Mouse (Mus musculus) cerebellum, adult (tissue): Measurements from ENCODE around the gene Arhgap25.
"Not testable (repeated sequence)": the region's sequence is repeated elsewhere in the genome, so short reads cannot be mapped to it uniquely, and the experiment has no call there.

Experiments used
- ATAC-seq: cut with Nextera tagmentation; 2 replicates; pipeline ENCODE4 v1.9.2; 2017; ENCODE audit warnings: mild to moderate bottlenecking, moderate library complexity, mixed read lengths; ENCODE audit not compliant: insufficient number of reproducible peaks, low FRiP score, low TSS enrichment

Arhgap25 gene

GRCm38 (mm10) chr6:87532953-87533710 lies at the start of gene Arhgap25:
Gene Arhgap25 (minus strand): TSS chr6:87533259.
- no peak for ATAC-seq

- no peak for ATAC-seq
These were observed 49.4 kb upstream of the Arhgap25 start for GRCm38 (mm10) chr6:87582456-87582855.

GRCm38 (mm10) chr6:87581581-87581980 lies 48.5 kb upstream of the Arhgap25 start:
- ATAC-seq: no peak

- ATAC-seq: no peak
These were observed 48.0 kb upstream of the Arhgap25 start for GRCm38 (mm10) chr6:87581071-87581470.

- ATAC-seq: no peak
These were observed 45.2 kb upstream of the Arhgap25 start for GRCm38 (mm10) chr6:87578247-87578646.

GRCm38 (mm10) chr6:87576648-87577330 lies 43.7 kb upstream of the Arhgap25 start:
- no peak for ATAC-seq

- ATAC-seq: not testable (repeated sequence)
These were observed 38.8 kb upstream of the Arhgap25 start for GRCm38 (mm10) chr6:87571863-87572262.

GRCm38 (mm10) chr6:87567686-87568593 lies 34.9 kb upstream of the Arhgap25 start:
- no peak for ATAC-seq

GRCm38 (mm10) chr6:87565166-87565565 lies 32.1 kb upstream of the Arhgap25 start:
- no peak for ATAC-seq

GRCm38 (mm10) chr6:87564356-87564755 lies 31.3 kb upstream of the Arhgap25 start:
- ATAC-seq: no peak

GRCm38 (mm10) chr6:87553724-87554123 lies 20.7 kb upstream of the Arhgap25 start:
- no peak for ATAC-seq

- no peak for ATAC-seq
These were observed 19.2 kb upstream of the Arhgap25 start for GRCm38 (mm10) chr6:87552054-87552807.

- no peak for ATAC-seq
These were observed 14.8 kb upstream of the Arhgap25 start for GRCm38 (mm10) chr6:87547836-87548235.

GRCm38 (mm10) chr6:87547431-87547830 lies 14.4 kb upstream of the Arhgap25 start:
- ATAC-seq: no peak

GRCm38 (mm10) chr6:87545331-87546217 lies 12.5 kb upstream of the Arhgap25 start:
- ATAC-seq: no peak

- no peak for ATAC-seq
These were observed 9.0 kb upstream of the Arhgap25 start for GRCm38 (mm10) chr6:87542027-87542426.

- no peak for ATAC-seq
These were observed 8.1 kb upstream of the Arhgap25 start for GRCm38 (mm10) chr6:87541171-87541571.

GRCm38 (mm10) chr6:87538376-87539270 lies 5.6 kb upstream of the Arhgap25 start:
- ATAC-seq: no peak
